Mouse (Mus musculus) cerebral cortex, adult 2 months (tissue): ENCODE measurements around the gene Tlr4.

Experiments
- WGBS: fragments of 180-500 bp; shearing (Covaris S2); methylation state at CpG from one replicate; pipeline ENCODE4 v1.1.7; 2018; 5-methylcytosine and 5-hydroxymethylcytosine counted together

Gene Tlr4

DNA sequence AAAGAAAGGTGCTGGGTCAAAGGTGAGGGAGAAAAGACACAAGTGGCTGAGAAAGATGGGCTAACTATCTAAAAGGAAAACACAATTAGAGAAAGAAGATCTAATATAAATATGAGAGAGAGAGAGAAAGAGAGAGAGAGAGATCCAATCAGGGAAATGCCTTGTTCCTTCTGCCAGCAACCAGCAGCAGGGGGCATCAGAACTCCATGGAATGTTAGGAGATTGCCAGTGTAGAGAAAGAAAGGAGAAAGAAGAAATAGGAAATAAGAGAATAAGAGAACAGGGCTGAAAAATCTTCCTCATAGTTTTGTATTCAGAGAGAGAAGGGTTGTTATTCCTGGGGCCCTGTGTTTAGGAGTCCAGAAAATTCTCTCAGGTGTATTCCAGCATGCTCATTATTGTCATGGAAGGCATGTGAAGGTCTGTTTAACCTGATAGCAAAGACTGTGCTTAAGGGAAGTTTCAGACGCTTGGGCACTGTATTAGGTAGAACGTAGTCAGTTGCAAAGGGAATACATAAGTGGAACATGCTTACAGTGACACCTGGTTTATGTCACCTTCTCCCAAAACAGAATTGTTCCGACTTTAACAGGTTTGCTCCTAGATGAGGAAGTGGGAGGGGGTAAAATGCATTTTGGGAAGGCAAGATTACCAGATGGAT lies 96.4 kb downstream of the Tlr4 start:
- WGBS, result 42% methylated on average over 3 of the region's 3 CpGs

- 62% methylated on average over 4 of the region's 4 CpGs for WGBS
Observed at GRCm38 (mm10) chr4:66926066-66926465, 98.7 kb downstream of the Tlr4 start.

- 73% methylated on average over 2 of the region's 2 CpGs for WGBS
Observed at GRCm38 (mm10) chr4:66927537-66928088, 100.2 kb downstream of the Tlr4 start.

- WGBS, result 76% methylated on average over 4 of the region's 4 CpGs
Observed at GRCm38 (mm10) chr4:66938489-66939061, 111.2 kb downstream of the Tlr4 start.

GRCm38 (mm10) chr4:66941894-66942293 lies 114.5 kb downstream of the Tlr4 start:
- WGBS, result 84% methylated on average over 1 of the region's 1 CpGs

DNA sequence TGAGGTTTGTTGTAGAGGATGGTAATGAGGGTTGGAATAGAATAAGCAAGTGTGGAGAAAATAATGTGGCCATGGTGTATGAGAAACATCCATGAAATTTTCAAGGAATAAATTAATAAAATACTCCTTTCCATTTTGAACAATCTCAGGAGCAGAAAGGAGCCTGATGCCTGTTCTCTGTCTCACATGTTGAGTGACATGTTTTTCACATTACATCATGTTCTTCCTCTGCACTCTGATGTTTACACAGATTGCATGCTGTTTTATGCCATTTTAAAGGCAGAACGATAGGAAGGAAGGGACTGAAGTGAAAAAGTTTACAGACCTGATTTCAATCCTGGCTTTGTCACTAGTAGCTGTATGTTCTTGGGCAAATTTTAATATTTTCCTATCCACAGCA lies 120.3 kb downstream of the Tlr4 start:
- WGBS, result 38% methylated on average over 1 of the region's 1 CpGs

GRCm38 (mm10) chr4:66974918-66975317 lies 147.5 kb downstream of the Tlr4 start:
- WGBS, result 82% methylated on average over 3 of the region's 3 CpGs
